Mouse (Mus musculus) adrenal gland, adult 2 months (tissue): ENCODE measurements around the gene Gpx5. TPM values are rescaled to one million over a fixed set of nuclear protein-coding genes. Genes with fewer than 3 reads are reported as not detected.

Experiments
- polyA plus RNA-seq: library from polyadenylated mRNA; depleted of rRNA; stranded (reverse); fragments of >200 nt; gene quantifications from 2 replicates; pipeline ENCODE4 v1.2.3, GENCODE M21; 2012; rRNA removed
- total RNA-seq, 2 experiments: library from RNA; stranded (reverse); gene quantifications; 2 replicates each; pipeline ENCODE4 v1.2.3; 2021

Gene Gpx5
- total and polyA plus RNA-seq, 3 experiments: not detected

Other genes with a start within 250 kb of the Gpx5 start
- not detected for gene Olfr1370, start 217.8 kb downstream of the Gpx5 start, total RNA-seq
- gene Olfr1370, start 217.8 kb downstream of the Gpx5 start, polyA plus RNA-seq: not detected in 2 replicates
- gene Olfr1369-ps1, start 181.2 kb downstream of the Gpx5 start, total RNA-seq: not detected
- not detected in 2 replicates for gene Olfr1369-ps1, start 181.2 kb downstream of the Gpx5 start, polyA plus RNA-seq
- gene Olfr263, start 163.1 kb downstream of the Gpx5 start, total RNA-seq: not detected
- not detected in 2 replicates for gene Olfr263, start 163.1 kb downstream of the Gpx5 start, polyA plus RNA-seq
- gene Olfr1368, start 146.9 kb downstream of the Gpx5 start, total RNA-seq: not detected
- gene Olfr1368, start 146.9 kb downstream of the Gpx5 start, polyA plus RNA-seq: not detected in 2 replicates
- gene Trim27, start 113.3 kb downstream of the Gpx5 start, total RNA-seq: 10 to 100 TPM; 47.9 to 52.0 TPM
- 170 and 180 TPM in 2 replicates for gene Trim27, start 113.3 kb downstream of the Gpx5 start, polyA plus RNA-seq
- not detected for gene Gpx6, start 19.4 kb upstream of the Gpx5 start, total RNA-seq
- not detected in 2 replicates for gene Gpx6, start 19.4 kb upstream of the Gpx5 start, polyA plus RNA-seq
- not detected for gene Olfr1367, start 54.2 kb upstream of the Gpx5 start, total RNA-seq
- not detected in 2 replicates for gene Olfr1367, start 54.2 kb upstream of the Gpx5 start, polyA plus RNA-seq
- gene Zscan12, start 70.1 kb upstream of the Gpx5 start, total RNA-seq: 1 to 10 TPM; 9.4 to 9.6 TPM
- gene Zscan12, start 70.1 kb upstream of the Gpx5 start, polyA plus RNA-seq: 0.33 and 0.44 TPM in 2 replicates
- gene Zkscan3, start 110.0 kb upstream of the Gpx5 start, total RNA-seq: 10 to 100 TPM; 44.2 to 61.4 TPM
- gene Zkscan3, start 110.0 kb upstream of the Gpx5 start, polyA plus RNA-seq: 21.9 and 27.8 TPM in 2 replicates
- gene Pgbd1, start 148.3 kb upstream of the Gpx5 start, total RNA-seq: under 1 TPM; 0.81 to 0.90 TPM
- gene Pgbd1, start 148.3 kb upstream of the Gpx5 start, polyA plus RNA-seq: 0.12 and 0.51 TPM in 2 replicates
- 10 to 100 TPM; 36.8 to 37.8 TPM for gene Zscan26, start 161.0 kb upstream of the Gpx5 start, total RNA-seq
- 3.6 and 5.3 TPM in 2 replicates for gene Zscan26, start 161.0 kb upstream of the Gpx5 start, polyA plus RNA-seq
- gene Nkapl, start 175.8 kb upstream of the Gpx5 start, total RNA-seq: 1 to 10 TPM in 1 of 2 experiments, under 1 TPM in 1; 0.84 to 1.5 TPM
- gene Nkapl, start 175.8 kb upstream of the Gpx5 start, polyA plus RNA-seq: 0.43 and 0.70 TPM in 2 replicates
- gene Zkscan4, start 186.2 kb upstream of the Gpx5 start, total RNA-seq: 1 to 10 TPM; 1.8 to 3.6 TPM
- 0.46 and 0.85 TPM in 2 replicates for gene Zkscan4, start 186.2 kb upstream of the Gpx5 start, polyA plus RNA-seq
- not detected for gene Gm10065, start 186.7 kb upstream of the Gpx5 start, total RNA-seq
- 1.4 TPM in 1 of 2 replicates, not detected in the other for gene Gm10065, start 186.7 kb upstream of the Gpx5 start, polyA plus RNA-seq
- gene AK157302, start 202.5 kb upstream of the Gpx5 start, total RNA-seq: 10 to 100 TPM; 13.3 to 14.2 TPM
- 0.09 TPM in 1 of 2 replicates, not detected in the other for gene AK157302, start 202.5 kb upstream of the Gpx5 start, polyA plus RNA-seq
- gene Gm11273, start 208.7 kb upstream of the Gpx5 start, total RNA-seq: 100 to 1,000 TPM in 1 of 2 experiments, 10 to 100 TPM in 1; 95.4 to 165 TPM
- 56.6 and 56.8 TPM in 2 replicates for gene Gm11273, start 208.7 kb upstream of the Gpx5 start, polyA plus RNA-seq
- gene Zkscan8, start 238.4 kb upstream of the Gpx5 start, total RNA-seq: 10 to 100 TPM; 13.9 to 17.1 TPM
- gene Zkscan8, start 238.4 kb upstream of the Gpx5 start, polyA plus RNA-seq: 1.2 and 1.5 TPM in 2 replicates